Mouse (Mus musculus): ENCODE results near the gene Cenpj. TPM values are rescaled to one million over a fixed set of nuclear protein-coding genes. Genes with fewer than 3 reads are reported as not detected.

Cenpj gene
- polyA plus RNA-seq (2012): 0.17 and 0.36 TPM in 2 replicates

GRCm38 (mm10) chr14:56575416-56575815 is at the start of gene Cenpj, which contains the start of gene Parp4:
Gene Cenpj, minus strand, starts transcription at chr14:56575425.
Gene Parp4, plus strand, starts transcription at chr14:56575619.
- TF ChIP-seq GATA1 (IDR thresholded peaks at IDR 0.05; ENCODE audit: low read length): no peak

DNA sequence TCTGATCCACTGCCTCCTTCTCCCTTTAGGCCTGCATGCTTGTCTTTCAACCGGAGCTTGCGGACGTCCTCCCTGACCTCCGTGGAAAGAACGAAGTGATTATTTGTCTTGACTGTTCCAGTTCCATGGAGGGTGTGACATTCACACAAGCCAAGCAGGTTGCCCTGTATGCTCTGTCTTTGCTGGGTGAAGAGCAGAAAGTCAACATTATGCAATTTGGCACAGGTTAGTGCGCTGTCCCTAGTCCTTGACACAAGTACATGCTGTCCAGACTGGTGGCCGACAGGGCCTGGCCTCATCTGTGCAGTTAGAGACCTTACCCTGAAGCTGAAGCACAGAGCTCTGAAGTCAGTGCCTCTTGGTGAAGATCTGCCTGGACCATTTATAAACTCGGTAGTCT is 45.2 kb upstream of the Cenpj start:
- no peak for TF ChIP-seq GATA1 (IDR thresholded peaks at IDR 0.05; ENCODE audit: low read length)

DNA sequence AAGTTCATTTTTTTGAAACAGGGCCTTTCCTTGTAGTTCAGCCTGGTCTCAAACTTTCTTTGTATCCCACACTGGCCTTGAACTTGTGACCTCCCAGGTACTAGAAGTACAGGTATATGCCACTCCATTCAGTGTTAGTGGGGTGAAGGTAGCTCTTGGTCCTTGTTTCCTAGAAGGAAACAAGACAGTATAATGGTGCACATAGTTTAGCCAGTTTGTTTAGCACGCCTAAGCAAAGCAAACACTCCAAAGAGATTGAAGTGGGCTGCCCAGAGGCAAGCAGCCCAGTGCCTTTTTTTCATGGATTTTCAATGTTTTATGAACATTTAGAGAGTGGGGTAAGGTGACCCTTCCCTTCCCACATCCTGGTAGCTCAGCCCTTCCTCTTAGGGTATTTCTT is 42.2 kb upstream of the Cenpj start:
- TF ChIP-seq GATA1 (IDR thresholded peaks at IDR 0.05; ENCODE audit: low read length): no peak

GRCm38 (mm10) chr14:56613212-56613611 is 38.0 kb upstream of the Cenpj start:
- no peak for TF ChIP-seq GATA1 (IDR thresholded peaks at IDR 0.05; ENCODE audit: low read length)

GRCm38 (mm10) chr14:56605136-56605535 is 29.9 kb upstream of the Cenpj start:
- TF ChIP-seq GATA1 (IDR thresholded peaks at IDR 0.05; ENCODE audit: low read length): no peak

- TF ChIP-seq GATA1 (IDR thresholded peaks at IDR 0.05; ENCODE audit: low read length): no peak
Observed at GRCm38 (mm10) chr14:56604438-56604837, 29.2 kb upstream of the Cenpj start.

DNA sequence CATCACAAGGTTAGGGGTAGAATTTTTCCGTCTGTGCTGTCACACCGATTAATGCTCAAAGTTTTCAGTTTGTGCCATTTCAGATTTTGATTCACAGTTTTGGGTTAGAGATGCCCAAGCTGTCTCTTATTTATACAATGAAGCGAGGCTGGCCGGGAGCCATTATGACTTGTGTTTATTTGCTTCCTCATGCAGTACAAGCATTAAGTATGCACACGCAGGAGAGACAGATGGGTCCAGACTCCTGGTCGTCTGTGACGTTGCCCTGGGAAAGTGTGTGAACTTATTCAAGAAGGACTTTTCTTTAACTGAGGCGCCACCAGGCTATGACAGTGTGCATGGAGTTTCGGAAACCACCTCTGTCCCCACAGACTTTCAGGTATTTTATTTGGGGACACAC is 26.8 kb upstream of the Cenpj start:
- no peak for TF ChIP-seq GATA1 (IDR thresholded peaks at IDR 0.05; ENCODE audit: low read length)

DNA sequence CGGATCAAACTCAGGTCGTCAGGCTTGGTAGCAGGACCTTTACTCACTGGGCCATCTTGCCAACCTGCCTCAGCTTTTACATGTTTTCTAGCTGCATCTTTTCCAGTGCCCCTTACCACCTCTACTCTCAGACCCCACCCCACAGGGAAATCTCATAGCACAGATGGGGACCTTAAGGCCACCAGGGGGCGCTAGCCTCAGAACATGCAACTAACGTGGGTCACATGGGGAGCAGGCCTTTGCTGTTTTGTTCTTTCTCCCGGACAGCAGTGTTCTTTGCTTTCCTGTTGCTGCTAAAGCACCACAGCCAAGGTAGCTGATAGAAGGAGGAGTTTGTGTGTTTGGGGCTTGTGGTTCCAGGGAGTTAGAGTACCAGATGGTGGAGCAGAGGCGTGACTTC is 23.5 kb upstream of the Cenpj start:
- TF ChIP-seq GATA1 (IDR thresholded peaks at IDR 0.05; ENCODE audit: low read length): no peak

DNA sequence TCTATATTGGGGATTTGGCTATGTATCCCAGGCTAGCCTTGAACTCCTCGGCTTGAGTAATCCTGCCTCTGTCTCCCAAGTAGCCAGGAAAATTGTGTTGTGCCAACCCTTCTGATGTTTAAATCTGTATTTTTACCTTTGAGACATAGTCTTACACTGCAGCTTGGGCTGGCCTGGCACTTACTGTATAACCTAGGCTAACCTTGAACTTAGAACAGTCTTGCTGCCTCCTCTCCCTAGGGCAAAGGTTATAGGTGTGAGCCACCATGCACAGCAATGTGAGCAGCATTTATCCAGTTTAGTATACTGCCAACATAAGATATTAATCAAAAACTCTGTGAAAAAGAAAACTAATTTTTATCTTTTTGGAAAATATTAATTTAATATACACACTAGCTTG is 19.6 kb upstream of the Cenpj start:
- TF ChIP-seq GATA1 (IDR thresholded peaks at IDR 0.05; ENCODE audit: low read length): no peak

GRCm38 (mm10) chr14:56592191-56592590 is 17.0 kb upstream of the Cenpj start:
- no peak for TF ChIP-seq GATA1 (IDR thresholded peaks at IDR 0.05; ENCODE audit: low read length)

DNA sequence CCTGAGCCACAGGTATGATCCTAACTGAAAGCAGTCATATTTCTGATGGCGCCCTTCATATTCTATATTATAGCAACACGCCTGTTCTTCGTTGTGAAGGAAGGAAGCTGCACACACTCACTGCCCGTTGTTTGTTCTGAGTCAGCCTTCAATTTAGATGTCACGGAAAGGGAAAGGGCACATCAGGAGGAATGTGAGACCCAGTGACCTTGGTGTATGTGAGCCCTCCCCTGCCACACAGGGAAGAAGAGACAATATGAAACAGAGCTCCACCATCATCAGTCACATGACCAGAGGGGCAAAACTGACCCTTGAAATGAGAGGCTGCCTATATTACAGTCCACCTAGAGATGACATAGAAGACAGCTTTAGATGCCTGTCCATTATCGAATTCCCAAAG is 7.1 kb upstream of the Cenpj start:
- TF ChIP-seq GATA1 (IDR thresholded peaks at IDR 0.05; ENCODE audit: low read length): no peak

GRCm38 (mm10) chr14:56581117-56581516 is 5.9 kb upstream of the Cenpj start:
- no peak for TF ChIP-seq GATA1 (IDR thresholded peaks at IDR 0.05; ENCODE audit: low read length)

DNA sequence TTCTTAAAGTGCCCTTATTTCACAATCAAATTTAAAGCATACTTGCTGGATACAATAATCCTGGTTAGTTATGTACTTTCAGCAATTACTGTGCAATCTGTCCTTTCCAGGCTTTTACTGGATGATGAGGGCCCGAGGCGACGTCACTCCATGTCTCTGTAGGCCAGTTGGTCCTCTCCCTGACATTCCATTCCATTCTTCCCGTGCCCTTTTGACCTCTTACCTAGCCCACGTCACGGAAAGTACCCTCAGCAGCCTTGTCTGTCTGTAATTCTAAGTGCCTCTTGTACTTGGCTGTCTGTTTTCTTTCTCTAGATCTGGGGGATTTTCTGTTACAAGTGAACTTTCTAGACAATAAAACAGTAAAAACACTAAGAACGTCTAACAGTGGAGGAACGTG is 3.8 kb upstream of the Cenpj start:
- TF ChIP-seq GATA1 (IDR thresholded peaks at IDR 0.05; ENCODE audit: low read length): no peak

DNA sequence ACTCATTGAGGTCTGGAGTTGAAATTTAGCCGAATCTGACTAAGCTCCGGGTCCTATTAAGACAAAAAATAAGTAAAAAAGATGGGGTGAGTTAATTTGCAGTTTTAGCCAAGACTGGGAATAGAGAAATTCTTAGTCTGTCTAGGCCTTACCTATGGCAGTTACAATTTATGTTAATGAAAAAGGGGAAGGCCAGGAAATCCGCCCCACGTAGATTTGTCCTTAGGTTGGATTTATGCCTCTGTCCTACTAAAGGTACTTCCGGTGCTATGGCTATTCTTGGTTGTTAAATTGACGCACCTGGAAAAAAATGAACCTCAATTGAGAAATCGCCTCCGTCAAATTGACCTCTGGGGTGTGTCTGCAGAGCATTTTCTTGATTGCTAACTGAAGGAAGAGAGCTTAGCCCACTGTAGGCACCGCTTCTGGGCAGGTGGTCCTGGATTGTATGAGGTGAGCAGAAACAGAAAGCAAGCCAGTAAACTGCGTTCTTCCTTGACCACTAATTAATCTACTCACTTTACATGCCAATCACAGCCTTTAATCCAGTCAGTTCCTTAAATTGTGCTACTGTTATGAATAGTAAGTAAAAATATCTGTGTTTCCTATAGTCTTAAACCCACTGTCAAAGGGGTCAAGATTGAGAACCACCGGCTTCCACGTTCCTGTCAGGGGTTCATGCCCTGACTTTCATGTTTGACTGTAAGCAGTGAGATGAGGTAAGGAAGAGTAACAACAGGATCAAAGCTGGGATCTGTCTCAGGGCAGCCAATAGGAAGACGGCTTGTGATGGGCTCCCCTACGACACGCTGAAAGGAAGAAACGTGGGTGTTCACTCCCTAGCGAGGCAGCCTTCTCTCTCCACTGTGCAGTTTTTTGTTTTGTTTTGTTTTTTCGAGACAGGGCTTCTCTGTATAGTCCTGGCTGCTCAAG is 1.0 kb upstream of the Cenpj start:
- no peak for TF ChIP-seq GATA1 (IDR thresholded peaks at IDR 0.05; ENCODE audit: low read length)

DNA sequence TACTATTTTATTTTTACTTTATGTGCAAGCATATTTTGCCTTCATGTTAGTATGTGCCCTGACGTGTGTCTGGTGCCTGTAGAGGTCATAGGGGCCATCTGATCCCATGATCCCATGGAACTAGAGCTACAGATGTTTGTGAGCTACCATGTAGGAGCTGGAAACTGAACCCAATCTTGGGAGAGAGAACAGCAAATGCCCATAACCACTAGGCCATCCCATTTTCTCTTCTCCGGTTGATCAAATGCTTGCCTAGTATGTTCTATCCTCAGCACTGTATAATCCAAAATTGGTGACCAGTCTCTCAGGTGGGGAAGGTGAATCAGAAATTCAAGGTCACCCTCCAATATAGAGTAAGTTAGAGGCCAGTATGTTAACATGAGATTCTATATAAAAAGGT is 2.7 kb downstream of the Cenpj start:
- TF ChIP-seq GATA1 (IDR thresholded peaks at IDR 0.05; ENCODE audit: low read length): no peak

DNA sequence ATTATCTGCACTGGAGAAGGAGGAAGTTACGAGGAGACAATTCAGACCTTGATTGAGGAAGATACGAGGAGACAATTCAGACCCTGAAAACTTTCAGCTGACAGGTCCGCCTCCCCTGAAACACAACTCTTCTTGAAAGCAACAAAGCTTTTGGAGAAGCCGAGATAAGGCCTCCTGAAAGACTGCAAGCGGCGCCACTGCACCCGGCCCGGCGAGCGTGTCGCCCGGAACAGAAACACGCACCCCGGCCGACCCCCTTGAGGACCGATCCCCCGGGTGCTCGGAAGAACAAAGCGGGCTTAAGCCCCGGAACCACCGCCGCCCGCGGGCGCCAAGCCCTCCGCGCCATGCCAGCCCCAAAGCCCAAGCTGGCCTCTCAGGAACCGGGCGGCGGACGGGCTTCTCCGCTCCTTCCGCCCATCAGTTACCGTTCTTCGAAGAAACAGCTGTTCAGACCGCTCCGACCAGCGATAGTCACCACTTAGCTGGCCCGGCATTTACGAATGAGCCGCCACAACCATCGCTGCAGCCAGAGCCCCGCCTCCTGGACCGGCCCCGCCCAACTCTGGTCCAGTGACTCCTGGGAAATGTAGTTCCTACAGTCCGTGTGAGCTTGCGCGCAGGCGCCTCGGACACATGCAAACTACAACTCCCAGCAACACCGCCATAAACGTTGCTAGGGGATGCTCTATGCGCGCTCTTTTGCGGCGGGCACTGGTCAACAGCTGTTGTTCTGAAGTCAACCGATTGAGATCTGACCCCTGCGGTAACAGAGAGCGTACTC is 3.7 kb downstream of the Cenpj start:
- TF ChIP-seq GATA1 (IDR thresholded peaks at IDR 0.05; ENCODE audit: low read length): no peak
